Mouse (Mus musculus) stomach, embryonic 16.5 days (tissue): ENCODE results near the gene AW822073. TPM values are rescaled to one million over a fixed set of nuclear protein-coding genes. Genes with fewer than 3 reads are reported as not detected.
"Not testable (repeated sequence)": the region's sequence is repeated elsewhere in the genome, so short reads cannot be mapped to it uniquely, and the experiment has no call there.

Experiments used
- ATAC-seq: fragments of 200-750 bp; cut with Nextera tagmentation; 2 replicates; pipeline ENCODE4 v1.8.0; 2017; ENCODE audit warnings: moderate number of reproducible peaks, moderate TSS enrichment; ENCODE audit not compliant: insufficient read depth, low FRiP score
- H3K27ac ChIP-seq: fragments of 300-500 bp; sonication (generic); 2 replicates; pipeline ENCODE4 v1.5.1; 2014; ENCODE audit warnings: low read length
- H3K27me3 ChIP-seq: fragments of 300-500 bp; sonication (generic); 2 replicates; pipeline ENCODE4 v1.6.1; 2014; ENCODE audit warnings: low read length, control low read depth, mixed read lengths; ENCODE audit not compliant: control insufficient read depth, insufficient read depth
- H3K36me3 ChIP-seq: fragments of 300-500 bp; sonication (generic); 2 replicates; pipeline ENCODE4 v1.6.1; 2014; ENCODE audit warnings: low read length; ENCODE audit not compliant: control insufficient read depth, insufficient read depth
- H3K4me1 ChIP-seq: fragments of 300-500 bp; sonication (generic); 2 replicates; pipeline ENCODE4 v1.6.1; 2014; ENCODE audit warnings: low read length, control low read depth, mixed read lengths; ENCODE audit not compliant: control insufficient read depth, insufficient read depth
- H3K4me2 ChIP-seq: fragments of 300-500 bp; sonication (generic); 2 replicates; pipeline ENCODE4 v1.6.1; 2014; ENCODE audit warnings: low read depth, low read length, mixed read lengths
- H3K4me3 ChIP-seq: fragments of 300-500 bp; sonication (generic); replicated peaks from 2 replicates; pipeline ENCODE4 v1.5.1; 2014; ENCODE audit warnings: mild to moderate bottlenecking, low read length
- H3K9ac ChIP-seq: fragments of 300-500 bp; sonication (generic); 2 replicates; pipeline ENCODE4 v1.6.1; 2014; ENCODE audit warnings: low read length
- H3K9me3 ChIP-seq: fragments of 300-500 bp; sonication (generic); replicated peaks from 2 replicates; pipeline ENCODE4 v1.6.1; 2016; ENCODE audit warnings: low read length, control low read depth; ENCODE audit not compliant: control insufficient read depth
- WGBS: fragments of 180-500 bp; shearing (Covaris S2); extraction: QIAGEN DNeasy Blood & Tissue Kit; methylation state at CpG from one replicate; pipeline ENCODE4 v1.1.7; 2014; 5-methylcytosine and 5-hydroxymethylcytosine counted together
- polyA plus RNA-seq: library from polyadenylated mRNA; unstranded; fragments of >200 nt; fragmentation: Nextera tagmentation; extraction: Ambion mirVana; gene quantifications from 2 replicates; pipeline ENCODE4 v1.2.1, GENCODE M21; 2015

Gene AW822073
- polyA plus RNA-seq, 1 experiment from 2014 or later, result not detected

DNA sequence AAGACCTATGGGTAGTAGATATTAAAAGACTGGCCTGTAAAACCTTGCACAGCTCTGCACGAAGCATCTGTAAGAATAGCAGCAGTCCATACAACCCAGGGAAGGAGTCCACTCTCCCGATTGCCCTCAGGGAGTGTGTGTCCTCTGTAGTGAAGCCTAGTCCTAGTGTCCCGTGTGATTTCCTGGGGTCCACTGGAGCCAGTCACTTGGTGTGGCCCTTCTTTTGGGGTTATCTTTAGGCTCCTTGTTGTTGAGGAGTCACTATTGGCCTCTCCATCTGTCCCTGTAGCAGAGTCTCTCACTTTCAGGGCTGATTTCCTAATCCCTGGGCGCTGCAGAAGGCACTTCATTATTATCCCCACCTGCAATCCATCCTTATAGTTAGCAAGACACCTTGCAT, 10.3 kb upstream of the AW822073 start:
- not testable (repeated sequence) for ATAC-seq, H3K27me3 ChIP-seq, H3K9ac ChIP-seq, H3K4me2 ChIP-seq, H3K36me3 ChIP-seq, H3K27ac ChIP-seq, H3K4me1 ChIP-seq, H3K4me3 ChIP-seq
- H3K9me3 ChIP-seq, result peaks cover 13% of the 10 kb centered on the region
- 80% methylated on average over 4 of the region's 4 CpGs for WGBS

DNA sequence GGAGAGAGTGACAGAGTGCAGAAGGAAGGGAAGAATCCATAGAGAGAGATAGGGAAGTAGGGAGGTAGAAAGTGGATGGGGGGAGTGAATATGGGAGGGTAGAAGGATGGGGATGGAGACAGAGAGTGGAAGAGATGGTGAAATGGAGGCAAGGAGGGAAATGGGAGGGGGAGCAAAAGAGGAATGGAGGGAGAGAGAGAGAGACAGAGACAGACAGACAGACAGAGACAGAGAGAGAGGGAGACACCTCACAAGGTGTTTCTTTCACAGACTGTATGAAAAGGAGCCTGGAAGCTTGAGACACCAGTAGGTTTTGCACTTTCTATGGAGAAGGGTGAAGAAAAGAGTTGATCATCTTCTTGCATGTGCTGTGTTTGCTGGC, 9.0 kb upstream of the AW822073 start:
- not testable (repeated sequence) for H3K4me3 ChIP-seq, ATAC-seq, H3K36me3 ChIP-seq, H3K4me1 ChIP-seq, H3K4me2 ChIP-seq, H3K27ac ChIP-seq, H3K9ac ChIP-seq, H3K27me3 ChIP-seq
- H3K9me3 ChIP-seq, result peaks cover 13% of the 10 kb centered on the region

DNA sequence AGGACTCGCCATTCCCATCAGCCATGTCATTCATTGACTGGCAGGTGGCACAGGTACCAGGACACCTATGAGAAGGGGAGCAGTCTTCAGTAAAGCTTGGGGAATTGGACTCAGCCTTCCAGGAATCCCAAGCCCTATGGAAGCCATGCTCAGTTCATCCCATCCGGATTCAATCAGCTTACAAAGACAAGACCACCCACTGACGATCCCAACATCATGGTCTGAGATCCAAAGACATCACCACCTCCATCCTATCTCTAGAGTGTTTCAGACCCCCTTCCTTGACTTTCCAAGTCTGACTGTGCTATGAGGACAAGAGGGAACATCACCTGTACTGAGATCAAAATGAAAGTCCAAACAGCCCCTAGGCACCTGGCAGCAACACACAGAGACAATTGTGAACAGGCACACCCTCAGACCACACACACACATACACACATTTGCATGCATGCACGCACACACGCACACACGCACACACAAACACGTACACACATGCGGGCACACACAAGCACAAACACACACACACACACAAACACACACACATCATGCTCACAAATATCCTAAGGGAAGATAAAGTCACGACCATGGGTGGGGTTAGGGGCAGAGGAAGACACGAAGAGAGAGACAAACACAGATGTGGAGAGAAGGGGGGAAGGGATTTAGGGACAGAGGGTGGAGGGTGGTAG, 8.5 kb upstream of the AW822073 start:
- H3K4me3 ChIP-seq, H3K36me3 ChIP-seq, H3K4me1 ChIP-seq, H3K4me2 ChIP-seq, H3K27ac ChIP-seq, H3K27me3 ChIP-seq, H3K9ac ChIP-seq: not testable (repeated sequence)
- ATAC-seq, result peak; percentile 28
- whole genome bisulfite sequencing, result 73% methylated on average over 9 of the region's 10 CpGs
- H3K9me3 ChIP-seq, result peaks cover 13% of the 10 kb centered on the region

DNA sequence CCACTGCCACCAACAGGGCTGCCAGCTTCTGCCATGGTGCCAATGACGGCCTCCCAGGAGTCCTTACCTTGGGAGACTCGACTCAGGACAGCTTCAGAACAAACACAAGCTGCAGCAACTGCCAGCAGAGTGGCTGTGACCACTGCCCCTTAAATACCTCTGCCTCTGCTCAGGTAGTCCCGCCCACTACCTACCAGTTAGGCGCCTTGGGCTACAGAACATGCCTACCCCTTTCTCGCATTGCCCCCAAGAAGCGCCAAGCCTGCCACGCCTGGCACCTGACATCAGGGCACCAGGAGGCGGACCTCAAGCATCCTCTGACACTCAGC, 7.9 kb upstream of the AW822073 start, which contains the start of gene Duxf3:
Gene Duxf3 (minus strand): TSS at position 35 of the 329 bp plus-strand sequence.
- 76% methylated on average over 4 of the region's 8 CpGs for WGBS
- H3K4me3 ChIP-seq, result not testable (repeated sequence)
- ATAC-seq, result peak; percentile 59

DNA sequence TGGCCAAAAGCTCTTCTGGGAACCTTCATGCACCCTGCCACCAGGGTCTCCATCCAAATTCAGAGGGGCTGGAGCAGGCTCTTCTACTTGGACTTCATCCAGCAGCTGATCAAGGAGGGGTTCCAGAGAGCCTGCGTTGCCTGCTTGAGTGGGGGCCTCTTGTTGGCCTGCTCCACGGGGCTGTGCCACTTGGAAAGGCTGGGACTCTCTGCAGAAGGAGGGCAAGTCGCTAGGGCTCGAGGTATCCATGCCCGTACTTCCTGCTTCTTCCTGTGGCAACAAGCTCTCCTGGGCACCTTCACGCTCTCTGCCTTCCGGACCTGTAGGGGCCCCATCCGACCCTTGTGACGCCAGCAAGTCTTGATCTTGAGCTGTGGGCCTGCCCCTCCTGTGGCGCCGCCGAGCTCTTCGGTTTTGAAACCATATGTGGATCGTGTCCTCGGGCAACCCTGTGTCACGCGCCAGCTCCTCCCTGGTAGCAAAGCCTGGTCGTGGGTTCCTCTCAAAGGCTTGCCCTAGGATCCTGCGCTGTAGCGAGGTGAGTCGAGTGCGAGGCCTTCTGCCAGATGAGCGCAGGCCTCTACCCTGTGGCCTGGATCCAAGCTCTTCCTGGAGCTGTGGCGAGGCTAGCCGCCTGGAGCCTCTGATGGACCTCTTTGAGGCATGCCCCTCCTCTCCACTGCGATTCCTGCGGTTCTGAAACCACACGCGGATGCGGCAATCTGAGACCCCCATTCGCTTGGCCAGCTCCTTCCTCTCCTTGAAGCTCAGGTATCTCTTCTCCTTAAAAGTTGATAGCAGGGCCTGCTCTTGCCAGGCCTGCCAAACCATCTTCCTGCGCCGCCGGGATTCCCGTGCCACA, 7.3 kb upstream of the AW822073 start:
- H3K4me1 ChIP-seq, H3K27me3 ChIP-seq, H3K4me2 ChIP-seq, H3K27ac ChIP-seq, H3K36me3 ChIP-seq, H3K4me3 ChIP-seq, H3K9ac ChIP-seq: not testable (repeated sequence)
- H3K9me3 ChIP-seq, result peaks cover 13% of the 10 kb centered on the region
- ATAC-seq, result peak; percentile 82
- 86% methylated on average over 31 of the region's 35 CpGs for WGBS

More for the DNA sequence above, 7.9 kb upstream of the AW822073 start, which contains the start of gene Duxf3:
- H3K9me3 ChIP-seq, result peaks cover 13% of the 10 kb centered on the region
- not testable (repeated sequence) for H3K36me3 ChIP-seq, H3K9ac ChIP-seq, H3K27me3 ChIP-seq, H3K4me2 ChIP-seq, H3K27ac ChIP-seq, H3K4me1 ChIP-seq

DNA sequence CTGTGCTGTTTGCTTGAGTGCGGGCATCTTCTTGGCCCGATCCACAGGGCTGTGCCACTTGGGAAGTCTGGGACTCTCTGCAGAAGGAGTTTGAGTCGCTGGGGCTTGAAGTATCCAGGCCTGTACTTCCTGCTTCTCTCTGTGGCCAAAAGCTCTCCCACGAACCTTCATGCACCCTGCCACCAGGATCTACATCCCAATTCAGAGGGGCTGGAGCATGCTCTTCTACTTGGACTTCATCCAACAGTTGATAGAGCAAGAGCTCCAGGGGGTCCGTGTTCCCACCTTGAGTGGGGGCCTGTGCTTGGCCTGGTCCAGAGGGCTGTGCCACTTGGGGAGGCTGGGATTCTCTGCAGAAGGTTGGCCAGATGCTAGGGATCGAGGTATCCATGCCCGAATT, 6.4 kb upstream of the AW822073 start:
- not testable (repeated sequence) for H3K4me3 ChIP-seq, H3K36me3 ChIP-seq, H3K9me3 ChIP-seq, H3K4me1 ChIP-seq, H3K27ac ChIP-seq, H3K9ac ChIP-seq, H3K4me2 ChIP-seq, H3K27me3 ChIP-seq
- WGBS, result 80% methylated on average over 5 of the region's 7 CpGs
- peak; percentile 54 for ATAC-seq

DNA sequence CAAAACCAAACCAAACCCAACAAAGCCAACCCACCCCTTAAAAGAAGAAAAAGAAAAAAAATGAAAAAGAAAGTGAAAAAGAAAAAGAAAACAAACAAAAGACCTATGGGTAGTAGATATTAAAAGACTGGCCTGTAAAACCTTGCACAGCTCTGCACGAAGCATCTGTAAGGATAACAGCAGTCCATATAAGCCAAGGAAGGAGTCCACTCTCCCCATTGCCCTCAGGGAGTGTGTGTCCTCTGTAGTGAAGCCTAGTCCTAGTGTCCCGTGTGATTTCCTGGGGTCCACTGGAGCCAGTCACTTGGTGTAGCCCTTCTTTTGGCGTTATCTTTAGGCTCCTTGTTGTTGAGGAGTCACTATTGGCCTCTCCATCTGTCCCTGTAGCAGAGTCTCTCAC, 5.3 kb upstream of the AW822073 start:
- H3K36me3 ChIP-seq, H3K9me3 ChIP-seq, H3K9ac ChIP-seq, ATAC-seq, H3K4me1 ChIP-seq, H3K4me3 ChIP-seq, H3K4me2 ChIP-seq, H3K27me3 ChIP-seq, H3K27ac ChIP-seq: not testable (repeated sequence)
- WGBS, result 51% methylated on average over 3 of the region's 3 CpGs

DNA sequence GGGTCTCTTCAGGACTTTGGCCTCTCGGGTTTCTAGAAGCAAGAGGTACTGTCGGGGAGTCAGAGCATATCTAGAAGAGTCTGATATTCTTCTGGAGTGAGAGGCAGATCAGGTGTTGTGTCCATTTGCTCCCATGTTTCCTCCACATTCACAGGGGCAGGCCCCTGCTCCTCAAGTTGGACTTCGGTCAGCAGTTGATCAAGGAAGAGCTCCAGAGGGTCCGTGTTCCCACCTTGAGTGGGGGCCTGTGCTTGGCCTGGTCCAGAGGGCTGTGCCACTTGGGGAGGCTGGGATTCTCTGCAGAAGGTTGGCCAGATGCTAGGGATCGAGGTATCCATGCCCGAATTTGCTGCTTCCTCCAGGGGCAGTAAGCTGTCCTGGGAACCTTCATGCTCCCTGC, 3.1 kb upstream of the AW822073 start:
- H3K27ac ChIP-seq, H3K4me3 ChIP-seq, H3K4me2 ChIP-seq, H3K36me3 ChIP-seq, H3K9me3 ChIP-seq, H3K27me3 ChIP-seq, ATAC-seq, H3K9ac ChIP-seq, H3K4me1 ChIP-seq: not testable (repeated sequence)
- WGBS, result 76% methylated on average over 2 of the region's 6 CpGs

DNA sequence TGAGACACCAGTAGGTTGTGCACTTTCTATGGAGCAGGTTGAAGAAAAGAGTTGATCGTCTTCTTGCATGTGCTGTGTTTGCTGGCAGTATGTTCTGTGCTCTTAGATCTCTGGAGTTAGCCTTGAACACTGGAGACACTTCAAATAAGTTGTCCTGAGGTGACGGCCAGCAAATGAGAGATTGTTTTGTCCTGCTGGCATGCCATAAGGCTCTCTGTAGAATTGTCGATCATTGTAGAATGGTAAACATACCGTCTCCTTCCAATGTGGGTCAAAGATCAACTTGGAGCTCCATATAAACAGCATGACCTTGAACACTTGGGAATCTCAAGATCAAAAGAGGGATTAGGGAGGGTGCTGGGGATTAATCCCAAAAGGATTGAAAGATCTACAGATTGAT, 1.6 kb upstream of the AW822073 start:
- not testable (repeated sequence) for H3K9ac ChIP-seq, ATAC-seq, H3K27ac ChIP-seq, H3K4me3 ChIP-seq, H3K9me3 ChIP-seq, H3K4me1 ChIP-seq, H3K27me3 ChIP-seq, H3K4me2 ChIP-seq, H3K36me3 ChIP-seq
- 82% methylated on average over 4 of the region's 4 CpGs for WGBS
